Mouse (Mus musculus) urinary bladder, adult 2 months (tissue): ENCODE data around the gene Cfap161. TPM values are rescaled to one million over a fixed set of nuclear protein-coding genes. Genes with fewer than 3 reads are reported as not detected.

ENCODE experiments used
- DNase-seq: peaks from one replicate; pipeline ENCODE4 v3.0.0; 2022; ENCODE audit warnings: low spot score
- polyA plus RNA-seq: library from polyadenylated mRNA; depleted of rRNA; stranded (reverse); fragments of >200 nt; gene quantifications from 2 replicates; pipeline ENCODE4 v1.2.3, GENCODE M21; 2012; rRNA removed

Gene Cfap161
- polyA plus RNA-seq, 1 experiment, result not detected

DNA sequence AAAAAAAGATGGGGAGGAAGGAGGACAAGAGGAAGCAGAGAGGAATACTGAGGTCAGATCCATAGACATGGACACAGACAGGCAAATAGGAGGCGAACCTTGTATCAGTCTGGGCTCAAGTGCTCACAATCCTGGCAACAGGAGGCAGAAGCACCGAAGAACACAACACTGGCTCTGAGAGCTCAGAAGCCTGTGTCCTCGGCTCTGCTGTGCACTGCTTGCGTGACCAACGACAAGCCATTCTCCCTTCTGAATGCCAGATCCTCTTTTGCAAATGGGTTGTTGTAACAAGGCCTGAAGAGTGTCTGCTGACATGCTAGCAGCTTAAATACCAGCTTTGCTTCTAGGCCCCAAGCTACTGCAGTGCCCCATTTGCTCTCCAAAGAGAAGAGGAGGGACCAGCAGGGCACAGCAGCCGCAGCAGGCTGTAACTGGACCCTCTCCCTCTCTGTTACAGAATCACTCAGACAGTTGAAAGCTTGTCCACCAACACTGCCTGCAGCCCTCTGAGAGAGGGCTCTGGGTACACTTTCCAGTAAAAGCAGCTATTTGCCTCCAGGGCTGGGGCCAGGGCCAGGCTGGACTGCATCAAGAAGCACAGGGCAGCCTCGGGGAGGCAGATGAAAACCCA lies 54.9 kb downstream of the Cfap161 start:
- no peak for DNase-seq

DNA sequence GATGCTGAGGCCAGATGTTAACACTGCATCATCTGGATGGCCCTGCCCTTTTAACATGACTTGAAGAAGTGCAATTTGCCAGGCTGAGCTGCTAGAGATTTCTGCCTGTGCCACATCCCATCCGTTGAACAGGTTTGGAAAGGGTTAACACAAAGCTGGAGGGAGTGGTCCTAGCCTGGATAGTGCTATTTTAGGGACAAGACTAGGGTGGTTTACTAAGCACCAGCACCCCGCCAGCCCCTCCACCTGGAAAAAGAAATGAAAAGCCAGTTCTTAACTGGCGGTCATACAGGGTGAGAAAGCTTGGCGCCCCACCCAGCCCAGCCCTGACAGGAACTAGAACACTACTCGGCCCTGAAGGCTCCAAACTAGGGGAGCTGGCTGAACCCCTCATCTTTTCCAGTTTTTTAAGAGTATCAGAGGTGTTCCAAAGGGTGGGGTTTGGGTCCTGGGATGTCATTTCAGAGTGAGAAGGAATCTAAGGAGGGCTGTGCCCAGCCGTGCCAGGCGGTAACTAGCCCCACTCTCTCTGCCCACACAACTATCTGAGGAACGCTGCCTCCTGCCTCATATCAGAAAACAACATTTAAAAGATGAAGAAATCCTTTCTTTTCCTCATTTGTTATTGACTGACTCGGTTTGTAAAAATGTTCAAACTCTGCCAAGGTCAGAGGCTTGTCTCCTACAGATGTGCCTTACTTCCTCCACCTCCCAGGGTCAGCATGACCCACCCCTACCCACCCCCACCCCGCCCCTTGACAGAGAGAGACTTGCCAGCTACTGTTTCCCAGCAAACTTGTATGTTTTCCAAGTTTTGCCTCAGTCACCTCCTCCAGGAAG lies 55.8 kb downstream of the Cfap161 start:
- no peak for DNase-seq

DNA sequence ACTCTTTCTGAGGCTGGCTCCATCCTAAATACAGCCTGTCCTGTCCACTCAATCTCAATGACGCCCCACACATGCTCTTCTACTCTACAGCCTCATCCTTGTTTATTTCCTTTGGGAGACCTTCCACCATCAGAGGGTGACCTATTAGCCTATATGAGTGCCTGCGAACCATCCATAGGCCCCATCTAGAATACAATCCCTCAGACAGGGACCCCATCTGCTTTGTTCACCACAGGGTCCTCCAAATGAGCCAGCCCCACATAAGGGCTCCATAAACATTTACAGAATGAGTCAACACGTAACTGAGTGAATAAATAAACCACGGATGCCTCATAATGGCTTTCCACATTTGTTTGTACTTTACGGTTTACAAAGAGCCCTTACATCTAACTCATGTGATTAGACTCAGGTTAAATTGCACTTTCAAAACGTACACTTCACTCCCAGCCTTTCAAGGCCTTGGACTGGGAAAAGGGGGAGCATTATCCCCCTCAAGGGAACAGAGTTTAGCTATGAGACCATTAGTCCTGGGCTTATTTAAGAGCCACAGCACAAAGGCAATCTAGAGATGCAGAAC lies 56.7 kb downstream of the Cfap161 start:
- no peak for DNase-seq

DNA sequence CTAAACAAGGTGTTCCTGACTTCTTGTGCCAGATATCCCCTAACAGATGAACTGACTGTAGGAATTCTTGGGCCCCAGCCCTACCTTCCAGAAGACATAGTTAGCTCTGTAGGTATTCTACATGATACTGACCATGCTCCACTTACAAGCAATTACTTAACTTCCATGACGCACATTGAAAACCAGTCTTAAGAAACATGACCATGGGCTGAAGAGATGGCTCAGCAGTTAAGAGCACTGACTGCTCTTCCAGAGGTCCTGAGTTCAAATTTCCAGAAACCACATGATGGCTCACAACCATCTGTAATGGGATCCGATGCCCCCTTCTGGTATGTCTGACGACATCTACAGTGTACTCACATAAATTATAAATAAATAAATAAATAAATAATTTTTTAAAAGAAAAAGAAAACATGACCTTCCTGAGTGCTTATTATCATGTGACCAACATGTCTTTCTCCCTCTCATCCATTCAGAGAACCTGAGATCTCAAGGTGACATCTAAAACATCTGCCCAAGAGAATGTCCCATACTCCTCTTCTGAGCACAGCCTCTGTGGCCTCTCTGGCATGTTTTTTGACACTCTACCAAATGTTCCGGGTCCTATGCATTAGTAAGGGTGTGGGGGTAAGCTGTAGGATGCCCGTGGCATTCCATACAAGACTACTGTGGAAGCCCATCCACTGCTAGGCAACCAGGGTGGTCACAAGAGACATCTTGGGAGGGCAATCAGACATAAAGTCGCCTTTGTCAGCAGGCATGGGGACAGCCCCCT lies 58.2 kb downstream of the Cfap161 start:
- no peak for DNase-seq

DNA sequence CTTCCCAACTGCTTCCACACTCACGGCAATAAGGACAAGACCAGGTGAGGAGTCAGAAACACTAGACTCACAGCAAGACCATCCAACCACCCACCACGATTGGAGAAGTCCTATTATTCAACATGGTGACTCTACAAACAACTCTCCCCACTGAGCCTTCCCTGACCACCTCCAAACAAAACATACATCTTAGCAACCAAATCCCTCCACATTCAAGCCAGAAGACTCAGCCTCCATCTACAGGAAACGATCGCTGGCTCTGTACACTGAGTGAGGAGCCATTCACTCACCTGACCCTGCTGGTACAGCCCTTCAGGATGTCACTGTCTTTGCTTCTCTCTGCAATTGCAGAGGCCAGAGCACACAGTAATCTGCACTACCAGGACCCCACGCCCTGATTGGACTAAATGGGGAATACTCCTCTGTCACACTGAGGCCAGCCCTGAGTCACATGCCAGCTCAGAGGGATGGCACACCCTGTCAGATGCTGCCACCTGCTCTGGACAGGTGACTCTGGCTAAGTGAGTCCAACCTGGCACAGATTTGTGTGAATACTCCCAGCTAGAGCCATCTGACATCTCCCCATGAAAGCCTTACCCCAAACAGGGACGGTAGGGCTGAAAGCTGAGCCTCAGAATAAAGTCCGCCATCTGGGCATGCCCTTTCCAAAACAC lies 59.4 kb downstream of the Cfap161 start:
- no peak for DNase-seq

DNA sequence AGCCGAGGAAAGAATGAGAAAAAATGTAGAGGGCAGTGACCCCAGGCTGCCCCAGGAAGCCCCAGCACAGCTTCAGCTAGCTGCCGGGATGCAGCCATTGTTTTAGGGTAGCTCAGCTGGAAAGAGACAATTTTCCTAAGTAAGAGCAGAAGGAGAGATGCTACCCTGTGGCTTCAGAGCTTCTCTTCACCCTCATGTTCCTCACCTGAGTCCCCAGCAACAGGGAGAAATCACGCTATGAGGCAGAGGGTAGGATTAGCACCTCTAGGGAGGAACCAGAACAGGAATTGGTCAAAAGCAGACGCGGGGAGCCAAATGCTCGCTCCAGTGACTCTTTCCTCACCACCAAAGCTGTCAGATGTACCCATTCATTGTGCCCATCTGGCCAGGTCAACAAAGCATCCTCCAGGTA lies 60.0 kb downstream of the Cfap161 start:
- no peak for DNase-seq

DNA sequence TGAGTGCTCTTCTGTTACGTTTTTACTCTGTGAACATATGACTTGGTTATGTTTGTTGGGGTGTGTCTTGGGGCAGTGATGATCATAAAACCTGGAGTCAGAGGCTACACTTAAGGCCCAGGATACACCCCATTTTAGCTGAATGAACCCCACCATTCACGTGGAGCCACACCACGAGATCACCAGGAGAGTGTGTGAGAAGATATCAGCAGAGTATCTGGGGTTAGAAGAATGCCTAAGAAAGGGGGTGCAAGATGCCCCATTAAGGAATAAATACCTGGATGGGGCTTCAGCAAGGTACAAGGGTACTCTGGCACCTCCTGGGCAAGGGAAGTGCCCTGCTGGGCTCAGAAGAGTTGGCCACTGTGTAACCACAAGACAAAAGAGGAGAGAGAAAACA lies 60.4 kb downstream of the Cfap161 start:
- DNase-seq, result no peak

DNA sequence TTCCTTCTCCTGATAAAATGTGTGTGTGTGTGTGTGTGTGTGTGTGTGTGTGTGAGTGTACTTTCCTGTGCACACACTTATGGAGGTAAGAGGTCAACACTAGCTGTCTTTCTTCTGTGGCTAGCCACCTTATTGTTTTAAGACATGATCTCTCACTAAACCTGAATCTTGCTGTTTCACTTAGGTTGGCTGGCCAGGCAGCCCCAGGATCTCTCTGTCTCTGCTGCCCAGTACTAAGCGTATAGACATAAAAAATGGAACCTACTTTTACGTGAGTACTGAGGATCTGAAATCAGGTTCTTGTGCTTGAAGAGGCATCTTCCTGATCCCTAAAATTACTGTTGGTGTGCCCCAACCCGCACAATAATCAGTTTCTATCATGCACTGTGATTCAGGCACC lies 61.9 kb downstream of the Cfap161 start:
- no peak for DNase-seq

DNA sequence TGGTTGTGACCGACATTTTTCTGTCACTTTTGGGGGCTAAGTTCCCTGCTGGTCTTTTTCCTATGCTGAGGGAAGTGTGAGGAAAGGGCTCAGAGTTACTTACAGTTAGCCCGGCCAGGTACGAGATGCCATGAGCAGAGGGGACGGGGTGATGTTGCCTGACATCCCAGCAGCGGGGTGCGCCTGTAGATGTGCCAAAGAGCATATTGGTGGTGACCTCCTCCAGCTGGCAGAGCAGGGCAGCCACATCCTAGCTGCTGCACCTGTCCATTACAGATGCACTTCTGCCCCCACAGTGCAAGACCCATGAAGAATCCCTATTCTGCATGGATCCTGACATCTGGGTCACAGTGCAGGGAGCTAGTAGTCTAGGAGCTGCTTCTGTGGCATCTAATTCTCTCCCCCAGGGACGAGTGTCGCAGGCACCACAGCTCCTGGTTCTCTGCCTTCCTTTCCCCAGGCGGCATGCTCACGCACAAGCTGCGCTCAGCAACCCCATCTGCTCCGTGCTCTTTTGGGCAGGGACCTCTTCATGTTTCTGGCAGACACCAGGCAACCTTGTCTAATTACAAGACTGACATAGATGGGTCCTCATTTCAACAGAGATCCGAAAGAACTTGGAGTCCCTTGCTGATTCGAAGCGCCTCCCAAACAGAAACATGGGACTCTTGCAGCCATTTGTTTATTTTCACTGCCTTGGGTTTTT lies 62.6 kb downstream of the Cfap161 start:
- no peak for DNase-seq

DNA sequence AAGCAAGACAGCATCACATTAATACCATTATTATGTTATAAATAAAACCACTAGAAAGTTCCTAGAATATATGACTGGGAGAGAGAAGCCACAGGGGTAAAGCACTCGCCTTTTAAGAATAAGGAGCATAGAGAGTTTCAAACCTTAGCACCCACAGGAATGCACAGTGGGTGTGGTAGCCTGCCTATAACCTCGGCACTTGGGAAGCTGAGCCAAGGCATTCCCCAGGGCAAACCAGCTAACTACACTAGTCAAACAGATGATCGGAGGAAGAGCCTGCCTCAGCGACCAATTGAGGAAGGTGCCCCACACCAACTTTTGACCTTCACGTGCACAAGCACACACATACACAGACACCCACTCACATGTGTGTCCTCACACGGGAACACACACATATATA lies 63.4 kb downstream of the Cfap161 start:
- no peak for DNase-seq

DNA sequence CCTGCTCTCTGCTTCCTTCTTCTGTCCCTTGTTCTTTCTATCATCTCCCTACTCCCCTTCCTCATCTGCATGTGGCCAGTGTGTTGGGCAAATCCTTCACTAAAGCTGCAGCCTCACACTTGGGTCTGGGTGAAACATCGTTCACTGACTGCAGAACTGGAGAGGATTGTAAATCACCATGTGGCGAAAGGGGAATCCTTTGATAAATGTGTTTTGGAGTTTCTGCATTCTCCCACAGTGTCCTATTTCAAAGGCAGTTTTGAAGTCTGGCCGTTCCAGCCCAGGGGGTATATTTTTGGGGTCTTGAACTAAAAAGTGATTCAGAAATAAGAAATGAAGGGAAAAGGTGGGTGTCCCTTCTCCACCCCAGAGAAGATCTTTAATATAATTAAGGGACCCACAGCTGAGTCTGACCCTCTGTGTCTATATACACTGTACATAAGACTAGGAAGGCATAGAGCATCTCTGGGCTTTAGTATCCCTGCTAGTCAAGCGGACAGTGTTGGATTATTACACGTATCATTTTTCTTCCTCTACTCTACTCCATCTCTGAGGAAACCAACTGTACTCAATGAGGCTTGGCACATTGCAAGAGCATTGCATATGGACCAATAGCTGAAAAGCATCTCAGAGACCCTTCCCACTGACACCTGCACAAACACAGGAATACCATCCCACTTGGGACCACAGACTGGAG lies 67.6 kb downstream of the Cfap161 start:
- no peak for DNase-seq

DNA sequence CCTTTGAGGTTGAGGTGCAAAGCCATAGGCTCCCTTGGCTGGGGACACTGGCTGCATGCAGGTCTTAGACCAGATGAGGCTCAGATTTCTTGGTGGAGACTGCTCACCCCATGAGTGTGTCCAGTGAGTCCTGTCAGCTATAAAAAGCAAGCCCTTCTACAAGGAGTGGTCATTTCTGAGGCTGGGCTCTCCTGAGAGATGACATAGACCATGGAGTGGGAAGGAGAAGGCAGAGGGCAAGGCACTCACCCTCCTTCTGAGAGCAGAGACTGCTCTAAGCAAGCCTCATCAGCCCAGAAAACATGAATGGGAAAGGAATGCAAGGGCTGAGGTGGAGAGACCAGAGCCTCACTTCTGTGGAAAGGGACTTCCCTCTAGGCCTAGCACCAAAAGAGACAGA lies 68.9 kb downstream of the Cfap161 start:
- DNase-seq, result no peak

DNA sequence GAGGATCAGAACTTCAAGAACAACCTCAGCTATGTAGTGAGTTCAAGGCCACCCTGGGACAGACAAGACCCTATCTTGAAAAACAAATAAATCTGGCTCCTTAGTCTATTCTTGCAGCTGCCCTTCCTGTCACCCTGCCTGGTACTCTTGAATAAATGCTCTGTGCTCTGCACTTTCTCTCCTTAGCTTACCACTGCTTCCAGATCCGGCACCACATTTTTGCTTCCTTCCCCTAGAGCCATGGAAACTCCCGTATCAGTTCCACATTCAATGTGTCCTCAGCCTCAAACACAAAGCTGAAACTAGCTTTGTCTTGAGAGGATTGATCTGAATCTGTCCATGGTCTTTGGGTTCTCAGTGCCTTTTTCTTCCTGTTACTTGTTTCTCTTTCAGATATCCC lies 70.1 kb downstream of the Cfap161 start:
- DNase-seq, result no peak

Other genes starting within 250 kb of the Cfap161 start
- gene Tmc3, start 210.0 kb downstream of the Cfap161 start, polyA plus RNA-seq, result 0.12 TPM in 2 replicates
- 47.2 and 48.8 TPM in 2 replicates for gene Stard5, start 162.9 kb downstream of the Cfap161 start, polyA plus RNA-seq
- 6.1 and 7.9 TPM in 2 replicates for gene Il16, start 49.2 kb downstream of the Cfap161 start, polyA plus RNA-seq
- gene Tlnrd1, start 89.4 kb upstream of the Cfap161 start, polyA plus RNA-seq, result 9.9 and 11.6 TPM in 2 replicates
- 32.8 and 52.2 TPM in 2 replicates for gene Mesd, start 89.6 kb upstream of the Cfap161 start, polyA plus RNA-seq